Mouse (Mus musculus): Measurements from ENCODE around the gene Ttc28.

The Ttc28 gene

GRCm38 (mm10) chr5:111329782-111330416 lies 450.3 kb downstream of the Ttc28 start:
- no peak for DNase-seq (ENCODE audit: low read depth, low spot score)

- DNase-seq (ENCODE audit: low read depth, low spot score), result peak; percentile 94
Measured at GRCm38 (mm10) chr5:111330417-111331098, 451.0 kb downstream of the Ttc28 start, which contains the start of gene Pitpnb. Pitpnb (plus strand) TSS chr5:111330763.

- DNase-seq (ENCODE audit: low read depth, low spot score), result peak; percentile 53
Measured at GRCm38 (mm10) chr5:111331099-111331435, 451.5 kb downstream of the Ttc28 start.

- no peak for DNase-seq (ENCODE audit: low read depth, low spot score)
Measured at GRCm38 (mm10) chr5:111335939-111336691, 456.5 kb downstream of the Ttc28 start.
